In genomic region chr1:191154314-191154713, GRCm38 (mm10) we compare ENCODE assay signal across 24 mouse cellular contexts. TPM values are rescaled to one million over a fixed set of nuclear protein-coding genes. Genes with fewer than 3 reads are reported as not detected.
DNase-seq lines count a peak whose midpoint lies in the region; ATAC-seq and TF ChIP-seq lines count a peak whose summit lies in the region.
"Had no signal": no experiment of that assay in that cellular context is flagged by ENCODE, and none has a peak within 500 bp of the region (broad histone marks: within the 10 kb centered on the region; RNA-seq: fewer than 3 reads in every experiment).

No protein-coding gene starts in this region.

- ATAC-seq in heart, embryonic 15.5 days (replicated peaks; ENCODE audit: insufficient number of reproducible peaks, insufficient read depth, low FRiP score, low read depth) = 0 out of 2 replicates have a peak, but pooled peaks have one; percentile 64
- ATAC-seq in liver, embryonic 11.5 days (replicated peaks; ENCODE audit: low FRiP score) = no peak; the same call in 1 of the 2 replicates
- peak; percentile 50; the same call in 1 of the 2 replicates for ATAC-seq in intestine, embryonic 16.5 days
- ATAC-seq: forebrain, embryonic 14.5 days had no signal

- no peaks in the 10 kb centered on the region for H3K9me3 ChIP-seq in heart, embryonic 15.5 days (replicated peaks)
- peaks cover 3% of the 10 kb centered on the region; the same call in 1 of the 2 replicates for H3K9me3 ChIP-seq in liver, embryonic 11.5 days (ENCODE audit: control insufficient read depth, low read length)
- peaks cover 9% of the 10 kb centered on the region for H3K9me3 ChIP-seq in intestine, embryonic 16.5 days (ENCODE audit: control insufficient read depth, low read length)

- no peaks in the 10 kb centered on the region for H3K79me2 ChIP-seq in liver, adult 2 months (ENCODE audit: control insufficient read depth, insufficient read depth, low read length)

- no peak for TF ChIP-seq POLR2A in liver, adult 2 months (IDR thresholded peaks at IDR 0.05; ENCODE audit: extremely low read depth, insufficient read depth, low read length)

- H3K4me2 ChIP-seq in heart, embryonic 15.5 days = no peak overlapping the region
- no peak overlapping the region for H3K4me2 ChIP-seq in liver, embryonic 11.5 days
- H3K4me2 ChIP-seq in intestine, embryonic 16.5 days (ENCODE audit: low read depth, low read length) = no peak overlapping the region
- H3K4me2 ChIP-seq: hindbrain, embryonic 14.5 days; liver, embryonic 15.5 days; neural tube, embryonic 12.5 days had no signal

- TF ChIP-seq CTCF in liver, adult 2 months (IDR thresholded peaks at IDR 0.05; ENCODE audit: low read depth, low read length) = no peak

- H3K36me3 ChIP-seq in heart, embryonic 15.5 days = no peaks in the 10 kb centered on the region
- no peaks in the 10 kb centered on the region for H3K36me3 ChIP-seq in liver, adult 2 months (ENCODE audit: control insufficient read depth, insufficient read depth, low read length)
- H3K36me3 ChIP-seq in liver, embryonic 11.5 days (ENCODE audit: control insufficient read depth, insufficient read depth, low read length) = no peaks in the 10 kb centered on the region
- H3K36me3 ChIP-seq in intestine, embryonic 16.5 days (ENCODE audit: control insufficient read depth, insufficient read depth, low read length) = no peaks in the 10 kb centered on the region
- H3K36me3 ChIP-seq: liver, embryonic 15.5 days; neural tube, embryonic 12.5 days had no signal

- no peak for DNase-seq in heart, adult 8-10 months (ENCODE audit: low spot score)
- peak; percentile 24 for DNase-seq in liver, adult 2 months (ENCODE audit: extremely low read depth, low read depth, low spot score)
- no peak for DNase-seq in liver, embryonic 11.5 days (ENCODE audit: low spot score)
- DNase-seq in NIH3T3 (ENCODE audit: low read depth) = peak; percentile 32
- DNase-seq in left cerebral cortex, postnatal 14 days (ENCODE audit: low spot score in 2 of 2) = no peak
- DNase-seq: cerebellum, adult 8-10 months; gastrocnemius, postnatal 36 days; kidney, adult 11 months; layer of hippocampus, postnatal 36 days; spleen, adult 18-20 months; thymus, adult 2 months had no signal

- H3K27me3 ChIP-seq in heart, embryonic 15.5 days = no peaks in the 10 kb centered on the region
- H3K27me3 ChIP-seq in liver, adult 2 months (ENCODE audit: control insufficient read depth, insufficient read depth, low read length) = no peaks in the 10 kb centered on the region
- H3K27me3 ChIP-seq in liver, embryonic 11.5 days (replicated peaks; ENCODE audit: control insufficient read depth, insufficient read depth, low read length) = no peaks in the 10 kb centered on the region
- H3K27me3 ChIP-seq in intestine, embryonic 16.5 days (replicated peaks; ENCODE audit: control insufficient read depth, insufficient read depth, low read length) = no peaks in the 10 kb centered on the region
- H3K27me3 ChIP-seq: liver, embryonic 15.5 days; neural tube, embryonic 12.5 days had no signal

- 18% methylated on average over 3 of the region's 3 CpGs for WGBS in heart, embryonic 15.5 days
- WGBS in liver, adult 2 months = 64% methylated on average over 3 of the region's 3 CpGs
- WGBS in liver, embryonic 11.5 days = 17% methylated on average over 3 of the region's 3 CpGs
- 39% methylated on average over 3 of the region's 3 CpGs for WGBS in intestine, embryonic 16.5 days

- H3K4me3 ChIP-seq in heart, embryonic 15.5 days = no peak overlapping the region
- no peak overlapping the region for H3K4me3 ChIP-seq in liver, adult 2 months (ENCODE audit: insufficient read depth, low read depth, low read length)
- H3K4me3 ChIP-seq in liver, embryonic 11.5 days (ENCODE audit: low read depth, low read length) = no peak overlapping the region
- no peak overlapping the region for H3K4me3 ChIP-seq in intestine, embryonic 16.5 days (ENCODE audit: low read length)
- H3K4me3 ChIP-seq: erythroblast, embryonic 14.5 days; liver, embryonic 15.5 days; neural tube, embryonic 12.5 days had no signal

- intact Hi-C loops in left cerebral cortex, postnatal 14 days (cut with DNase I) = no loop called here

- H3K27ac ChIP-seq in heart, embryonic 15.5 days = peak overlapping the region; percentile 65
- peak overlapping the region; percentile 27; the same call in 1 of the 2 replicates for H3K27ac ChIP-seq in liver, adult 2 months (replicated peaks; ENCODE audit: insufficient read depth, low read depth, low read length)
- no peak overlapping the region for H3K27ac ChIP-seq in liver, embryonic 11.5 days (ENCODE audit: low read depth, low read length)
- H3K27ac ChIP-seq in intestine, embryonic 16.5 days (ENCODE audit: low read length) = no peak overlapping the region
- H3K27ac ChIP-seq: hindbrain, embryonic 14.5 days; liver, embryonic 15.5 days; neural tube, embryonic 12.5 days had no signal

- H3K9ac ChIP-seq in heart, embryonic 15.5 days = no peak overlapping the region
- no peak overlapping the region for H3K9ac ChIP-seq in liver, adult 2 months (ENCODE audit: low read depth, low read length)
- H3K9ac ChIP-seq in liver, embryonic 11.5 days (ENCODE audit: low read depth, low read length) = no peak overlapping the region
- H3K9ac ChIP-seq in intestine, embryonic 16.5 days (ENCODE audit: low read depth, low read length) = no peak overlapping the region
- H3K9ac ChIP-seq: hindbrain, embryonic 14.5 days; liver, embryonic 15.5 days; neural tube, embryonic 12.5 days had no signal

- peaks cover 4% of the 10 kb centered on the region; the same call in 1 of the 2 replicates for H3K4me1 ChIP-seq in heart, embryonic 15.5 days (replicated peaks)
- no peaks in the 10 kb centered on the region for H3K4me1 ChIP-seq in liver, adult 2 months (ENCODE audit: control insufficient read depth, insufficient read depth, low read length)
- no peaks in the 10 kb centered on the region for H3K4me1 ChIP-seq in liver, embryonic 11.5 days (replicated peaks; ENCODE audit: control insufficient read depth, insufficient read depth, low read length)
- H3K4me1 ChIP-seq in intestine, embryonic 16.5 days (ENCODE audit: control insufficient read depth, insufficient read depth, low read length) = 0 out of 2 replicates have a peak, but pooled peaks cover 6% of the 10 kb centered on the region
- H3K4me1 ChIP-seq: liver, embryonic 15.5 days; neural tube, embryonic 12.5 days had no signal

RNA-seq across cellular contexts. Expression of gene Fam71a, which starts 10.3 kb away (rescaled TPM):
- polyA plus RNA-seq in heart, embryonic 15.5 days (2015; fragmentation: Nextera tagmentation; extraction: Ambion mirVana) = not detected in 2 replicates
- total RNA-seq in heart, adult 8-10 months (2022) = not detected
- total RNA-seq in liver, adult 2 months (2014; rRNA removed) = not detected in 2 replicates
- not detected in 2 replicates for polyA plus RNA-seq in liver, adult 2 months (2012; rRNA removed)
- not detected in 2 replicates for polyA plus RNA-seq in liver, embryonic 11.5 days (2014; fragmentation: Nextera tagmentation; extraction: Ambion mirVana)
- polyA plus RNA-seq in intestine, embryonic 16.5 days (2015; fragmentation: Nextera tagmentation; extraction: Ambion mirVana) = not detected in 2 replicates
- total RNA-seq in left cerebral cortex, postnatal 14 days (2021) = not detected
- total RNA-seq: adrenal gland, postnatal 4 days; gastrocnemius, postnatal 36 days; layer of hippocampus, adult 18-20 months; layer of hippocampus, postnatal 36 days; left cerebral cortex, postnatal 36 days had no signal
- polyA plus RNA-seq: embryonic facial prominence, embryonic 11.5 days; erythroblast, embryonic 14.5 days; forebrain, embryonic 14.5 days; hindbrain, embryonic 14.5 days; liver, embryonic 15.5 days; neural tube, embryonic 12.5 days; stomach, embryonic 14.5 days; thymus, adult 2 months; urinary bladder, adult 2 months had no signal

RNA-seq across cellular contexts. Expression of gene Batf3, which starts 56.7 kb away (rescaled TPM):
- polyA plus RNA-seq in heart, embryonic 15.5 days (2015; fragmentation: Nextera tagmentation; extraction: Ambion mirVana) = 2.0 and 3.8 TPM in 2 replicates
- under 1 TPM in 3 of 4 experiments, not detected in 1; 0.49 to 0.75 (median 0.69) TPM for total RNA-seq in heart, adult 8-10 months (2022)
- 1.6 and 2.2 TPM in 2 replicates for total RNA-seq in liver, adult 2 months (2014; rRNA removed)
- polyA plus RNA-seq in liver, adult 2 months (2012; rRNA removed) = 2.5 and 2.9 TPM in 2 replicates
- 5.7 and 6.0 TPM in 2 replicates for polyA plus RNA-seq in liver, embryonic 11.5 days (2014; fragmentation: Nextera tagmentation; extraction: Ambion mirVana)
- polyA plus RNA-seq in intestine, embryonic 16.5 days (2015; fragmentation: Nextera tagmentation; extraction: Ambion mirVana) = 8.4 and 9.0 TPM in 2 replicates
- total RNA-seq in left cerebral cortex, postnatal 14 days (2021) = under 1 TPM; 0.62 to 0.74 TPM
- total RNA-seq: gastrocnemius, postnatal 36 days had no signal

Comparison
In these comparisons a context has a peak if more than half of its experiments do, and no peak if none do; other contexts are left out.
1. H3K27ac ChIP-seq: peak in heart, embryonic 15.5 days (single experiment) and liver, adult 2 months (single experiment); none in liver, embryonic 11.5 days (single experiment) and intestine, embryonic 16.5 days (single experiment).
2. DNase-seq: peak in liver, adult 2 months (single experiment) and NIH3T3 (single experiment); none in heart, adult 8-10 months (single experiment), liver, embryonic 11.5 days (single experiment) and left cerebral cortex, postnatal 14 days (0 of 2).